20 mouse cellular contexts compared by ENCODE assay signal in genomic region chr13:99983320-99983719, GRCm38 (mm10). TPM values are rescaled to one million over a fixed set of nuclear protein-coding genes. Genes with fewer than 3 reads are reported as not detected.
DNase-seq lines count a peak whose midpoint lies in the region; ATAC-seq and TF ChIP-seq lines count a peak whose summit lies in the region.
"Had no signal": no experiment of that assay in that cellular context is flagged by ENCODE, and none has a peak within 500 bp of the region (broad histone marks: within the 10 kb centered on the region; RNA-seq: fewer than 3 reads in every experiment).

No protein-coding gene starts in this region.

- no peak overlapping the region for H3K4me3 ChIP-seq in heart, postnatal 0 days (ENCODE audit: low read depth, low read length)
- no peak overlapping the region for H3K4me3 ChIP-seq in lung, postnatal 0 days (ENCODE audit: low read depth, low read length)
- no peak overlapping the region for H3K4me3 ChIP-seq in MEL (ENCODE audit: control insufficient read depth in 1 of 2, insufficient read depth in 1 of 2, low read depth in 2 of 2, low read length in 2 of 2)
- H3K4me3 ChIP-seq: embryonic facial prominence, embryonic 15.5 days; hindbrain, embryonic 13.5 days; intestine, embryonic 15.5 days; limb, embryonic 13.5 days; midbrain, embryonic 13.5 days; myocyte had no signal

- peaks cover 25% of the 10 kb centered on the region; the same call in 1 of the 2 replicates for H3K36me3 ChIP-seq in heart, postnatal 0 days (replicated peaks; ENCODE audit: control insufficient read depth, insufficient read depth, low read length)
- no peaks in the 10 kb centered on the region; the same call in 1 of the 2 replicates for H3K36me3 ChIP-seq in lung, postnatal 0 days (ENCODE audit: insufficient read depth, low read length)
- no peaks in the 10 kb centered on the region for H3K36me3 ChIP-seq in MEL (ENCODE audit: control insufficient read depth in 1 of 2, insufficient read depth in 2 of 2, low read length in 2 of 2)
- H3K36me3 ChIP-seq: intestine, embryonic 15.5 days had no signal

- no peaks in the 10 kb centered on the region for H3K4me1 ChIP-seq in heart, postnatal 0 days (ENCODE audit: control insufficient read depth, insufficient read depth)
- no peaks in the 10 kb centered on the region for H3K4me1 ChIP-seq in lung, postnatal 0 days (ENCODE audit: insufficient read depth, low read depth, low read length)
- H3K4me1 ChIP-seq in MEL (ENCODE audit: control insufficient read depth in 1 of 2, insufficient read depth in 2 of 2, low read length in 2 of 2) = no peaks in the 10 kb centered on the region
- H3K4me1 ChIP-seq: embryonic facial prominence, embryonic 15.5 days; hindbrain, embryonic 13.5 days; intestine, embryonic 15.5 days; limb, embryonic 13.5 days; midbrain, embryonic 13.5 days had no signal

- H3K9ac ChIP-seq in heart, postnatal 0 days (replicated peaks; ENCODE audit: low read depth, low read length) = no peak overlapping the region
- H3K9ac ChIP-seq in lung, postnatal 0 days (replicated peaks; ENCODE audit: low read depth) = no peak overlapping the region
- no peak overlapping the region for H3K9ac ChIP-seq in MEL (ENCODE audit: control insufficient read depth, low read depth, low read length, poor library complexity, severe bottlenecking)
- H3K9ac ChIP-seq: embryonic facial prominence, embryonic 15.5 days; hindbrain, embryonic 13.5 days; intestine, embryonic 15.5 days; limb, embryonic 13.5 days; liver, embryonic 14.5 days; midbrain, embryonic 13.5 days had no signal

- no peak for DNase-seq in heart, postnatal 0 days (ENCODE audit: low spot score)
- no peak for DNase-seq in heart, postnatal 25 days (ENCODE audit: low spot score)
- DNase-seq in lung, postnatal 0 days (ENCODE audit: low spot score) = no peak
- no peak for DNase-seq in lung, postnatal 25 days (ENCODE audit: low spot score)
- peak; percentile 11 for DNase-seq in MEL (ENCODE audit: low read depth, low spot score)
- DNase-seq in frontal cortex, postnatal 25 days (ENCODE audit: low spot score in 2 of 2) = no peak
- DNase-seq: adrenal gland, postnatal 36 days; cerebellum, adult 18-20 months; cerebellum, postnatal 25 days; gastrocnemius, postnatal 14 days; kidney, postnatal 14 days had no signal

- no peak for TF ChIP-seq EP300 in heart, postnatal 0 days (IDR thresholded peaks at IDR 0.05; ENCODE audit: low read depth)
- TF ChIP-seq EP300 in lung, postnatal 0 days (IDR thresholded peaks at IDR 0.05) = no peak
- no peak for TF ChIP-seq EP300 in MEL (IDR thresholded peaks at IDR 0.05; ENCODE audit: low read depth in 1 of 2, low read length in 2 of 2)

- TF ChIP-seq POLR2A in MEL (IDR thresholded peaks at IDR 0.05; ENCODE audit: control insufficient read depth in 1 of 2, insufficient read depth in 1 of 2, low read depth in 1 of 2, low read length in 2 of 2, poor library complexity in 1 of 2) = no peak

- intact Hi-C loops in heart, postnatal 25 days (cut with DNase I) = no loop called here

- H3K4me2 ChIP-seq in heart, postnatal 0 days (ENCODE audit: low read depth, low read length) = no peak overlapping the region
- no peak overlapping the region for H3K4me2 ChIP-seq in lung, postnatal 0 days (replicated peaks; ENCODE audit: low read depth, low read length)
- H3K4me2 ChIP-seq: embryonic facial prominence, embryonic 15.5 days; hindbrain, embryonic 13.5 days; intestine, embryonic 15.5 days; limb, embryonic 13.5 days; midbrain, embryonic 13.5 days had no signal

- WGBS in heart, postnatal 0 days = 91% methylated on average over 1 of the region's 1 CpGs
- 95% methylated on average over 1 of the region's 1 CpGs for WGBS in lung, postnatal 0 days

- no peaks in the 10 kb centered on the region for H3K27me3 ChIP-seq in heart, postnatal 0 days (ENCODE audit: control insufficient read depth, insufficient read depth, low read length)
- no peaks in the 10 kb centered on the region for H3K27me3 ChIP-seq in lung, postnatal 0 days (replicated peaks; ENCODE audit: insufficient read depth, low read length)
- H3K27me3 ChIP-seq in MEL (ENCODE audit: control insufficient read depth in 1 of 2, insufficient read depth in 2 of 2, low read length in 2 of 2) = no peaks in the 10 kb centered on the region
- H3K27me3 ChIP-seq: embryonic facial prominence, embryonic 15.5 days; hindbrain, embryonic 13.5 days; intestine, embryonic 15.5 days; limb, embryonic 13.5 days; midbrain, embryonic 13.5 days had no signal

- no peaks in the 10 kb centered on the region for H3K9me3 ChIP-seq in heart, postnatal 0 days (replicated peaks; ENCODE audit: control insufficient read depth, low read length)
- H3K9me3 ChIP-seq in lung, postnatal 0 days (ENCODE audit: low read length) = no peaks in the 10 kb centered on the region
- H3K9me3 ChIP-seq in MEL (replicated peaks; ENCODE audit: insufficient read depth, low read length) = no peaks in the 10 kb centered on the region
- H3K9me3 ChIP-seq: embryonic facial prominence, embryonic 15.5 days; hindbrain, embryonic 13.5 days; intestine, embryonic 15.5 days; limb, embryonic 13.5 days; midbrain, embryonic 13.5 days had no signal

- H3K79me2 ChIP-seq in MEL (ENCODE audit: control insufficient read depth, insufficient read depth, low read length, poor library complexity) = no peaks in the 10 kb centered on the region

- no peak overlapping the region for H3K27ac ChIP-seq in heart, postnatal 0 days (ENCODE audit: low read depth)
- no peak overlapping the region for H3K27ac ChIP-seq in lung, postnatal 0 days (ENCODE audit: low read length)
- H3K27ac ChIP-seq in MEL (ENCODE audit: control insufficient read depth, low read depth, low read length) = no peak overlapping the region
- H3K27ac ChIP-seq: embryonic facial prominence, embryonic 15.5 days; hindbrain, embryonic 13.5 days; intestine, embryonic 15.5 days; limb, embryonic 13.5 days; liver, embryonic 14.5 days; midbrain, embryonic 13.5 days had no signal

- no peak for ATAC-seq in heart, postnatal 0 days (ENCODE audit: insufficient read depth, low read depth)
- ATAC-seq in lung, postnatal 0 days = no peak
- no peak for ATAC-seq in megakaryocyte, adult 5-6 weeks (ENCODE audit: poor library complexity, severe bottlenecking)
- ATAC-seq: CD4-positive, CD25-positive, alpha-beta regulatory T cell, adult 4 months; intestine, embryonic 15.5 days; midbrain, embryonic 13.5 days had no signal

- 0 out of 2 replicates have a peak, but pooled peaks have one; percentile 13 for TF ChIP-seq CTCF in heart, postnatal 0 days (IDR thresholded peaks at IDR 0.05; ENCODE audit: low read depth)
- 0 out of 2 replicates have a peak, but pooled peaks have one; percentile 5 for TF ChIP-seq CTCF in lung, postnatal 0 days (IDR thresholded peaks at IDR 0.05)
- TF ChIP-seq CTCF in MEL (IDR thresholded peaks at IDR 0.05 in 2 of 3, conservative IDR thresholded peaks at IDR 0.05 in 1 of 3; ENCODE audit: control insufficient read depth in 1 of 3, insufficient read depth in 1 of 3, low read depth in 2 of 3, low read length in 3 of 3, poor library complexity in 1 of 3, severe bottlenecking in 1 of 3) = peak in 1 of 3 experiments; percentile 24; a peak in 2 of 6 replicates

- no peak; the same call in 1 of the 2 replicates for TF ChIP-seq RAD21 in MEL (IDR thresholded peaks at IDR 0.05; ENCODE audit: low read depth, low read length)

TF ChIP-seq in MEL, 35 proteins besides CTCF, POLR2A, EP300 and RAD21:
- TF ChIP-seq E2F4 (IDR thresholded peaks at IDR 0.05; ENCODE audit: borderline replicate concordance, low read depth, low read length) = no peak
- TF ChIP-seq SMC3 (IDR thresholded peaks at IDR 0.05; ENCODE audit: low read depth, low read length) = peak; percentile 20; the same call in 1 of the 2 replicates

RNA-seq across cellular contexts. Expression of gene Mccc2, which starts 32.1 kb away (rescaled TPM):
- 30.1 and 32.4 TPM in 2 replicates for total RNA-seq in heart, postnatal 0 days (2014; rRNA removed; ENCODE audit: low replicate concordance)
- 30.1 and 31.2 TPM in 2 replicates for polyA plus RNA-seq in heart, postnatal 0 days (2015; fragmentation: Nextera tagmentation; extraction: Ambion mirVana)
- total RNA-seq in heart, postnatal 25 days (2021) = 10 to 100 TPM; 84.3 to 89.5 TPM
- 23.2 and 23.9 TPM in 2 replicates for polyA plus RNA-seq in lung, postnatal 0 days (2015; fragmentation: Nextera tagmentation; extraction: Ambion mirVana)
- total RNA-seq in MEL (2012; rRNA removed) = 20.5 and 22.6 TPM in 2 replicates
- polyA plus RNA-seq in MEL (2012; ENCODE audit: insufficient read depth in 1 of 2, insufficient read length in 2 of 2, low read depth in 1 of 2, low replicate concordance in 2 of 2, missing spikeins in 1 of 2) = 10 to 100 TPM in 1 of 2 experiments, not detected in 1; 28.7 TPM
- 4.3 TPM in 2 replicates for total RNA-seq in megakaryocyte, adult 5-6 weeks (2015)
- 6.0 and 9.6 TPM in 2 replicates for total RNA-seq in megakaryocyte, adult 5-6 weeks (2017)
